Mouse (Mus musculus): ENCODE results near the gene Mcub.

DNA sequence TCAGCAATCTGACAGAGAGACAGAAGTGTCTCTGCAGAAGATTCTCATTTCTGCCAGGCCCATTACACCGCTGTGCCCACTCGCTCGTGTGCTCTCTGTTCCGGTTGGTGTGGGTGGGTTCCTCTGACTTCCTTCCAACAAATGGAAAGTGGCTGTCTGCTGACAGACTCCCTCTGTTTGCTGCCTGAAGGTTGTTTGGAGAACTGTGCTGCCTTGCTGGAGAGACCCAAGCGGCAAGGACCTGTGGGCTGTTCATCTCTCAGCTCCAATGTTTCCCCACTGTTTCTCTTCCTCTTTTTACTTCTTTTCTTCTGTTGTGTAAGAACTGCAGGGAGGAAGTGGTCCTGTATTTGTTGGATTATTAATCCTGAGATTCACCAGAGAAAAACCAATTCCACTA, 21.6 kb downstream of the Mcub start:
- TF ChIP-seq CTCF (conservative IDR thresholded peaks at IDR 0.05; ENCODE audit: insufficient read depth, insufficient read length, low read depth, low read length) (no peak), POLR2A (IDR thresholded peaks at IDR 0.05; ENCODE audit: low read depth, low read length) (no peak)

Measured in kidney, adult 2 months (tissue).